Mouse (Mus musculus) C2C12 (cell line): ENCODE results near the gene Tmprss3.

Experiments
- CTCF ChIP-seq: IDR thresholded peaks from one replicate; pipeline ENCODE4 v1.5.1; 2011; ENCODE audit not compliant: control insufficient read depth, insufficient read depth, insufficient read length
- MAX ChIP-seq: IDR thresholded peaks from one replicate; pipeline ENCODE4 v1.6.1; 2011; ENCODE audit warnings: mild to moderate bottlenecking, control low read depth
- USF1 ChIP-seq: IDR thresholded peaks from one replicate; pipeline ENCODE4 v1.6.1; 2011; ENCODE audit warnings: low read depth, mild to moderate bottlenecking, control low read depth, moderate library complexity

GRCm38 (mm10) chr17:31223835-31224234, 25.1 kb upstream of the Tmprss3 start:
- TF ChIP-seq CTCF (no peak), USF1 (no peak), MAX (no peak)
